Mouse (Mus musculus) cerebellum, adult 11-12 months (tissue): Measurements from ENCODE around the gene BC100530.
"Not testable (repeated sequence)": the region's sequence is repeated elsewhere in the genome, so short reads cannot be mapped to it uniquely, and the experiment has no call there.

ENCODE experiments used
- DNase-seq: peaks from one replicate; pipeline ENCODE4 v3.0.0; 2022

The BC100530 gene

DNA sequence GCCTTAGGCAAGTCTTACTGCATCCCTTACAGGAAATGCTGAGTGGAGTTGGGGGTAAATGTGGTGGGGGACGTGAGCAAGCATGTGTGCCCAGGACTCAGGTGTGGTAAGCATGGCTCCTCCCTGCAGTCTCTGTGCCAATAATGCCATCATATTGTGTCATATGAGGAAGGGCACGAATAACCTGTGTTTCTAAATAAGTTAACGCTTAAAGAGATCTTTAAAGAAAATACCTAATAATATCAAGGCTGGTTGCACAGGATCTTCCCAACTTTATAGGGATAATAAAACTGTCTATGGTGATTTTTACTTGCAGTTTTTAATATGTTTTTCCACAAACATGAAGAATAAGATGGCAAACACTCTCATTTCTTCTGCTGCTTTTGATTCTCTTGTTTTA is at the start of gene BC100530:
BC100530 (minus strand) TSS at position 101 of the 400 bp plus-strand sequence.
- not testable (repeated sequence) for DNase-seq

- no peak for DNase-seq
These were observed 40.8 kb upstream of the BC100530 start, which contains the start of gene Stfa2 for GRCm38 (mm10) chr16:36408357-36408756. Gene Stfa2, minus strand, starts transcription at chr16:36408457.

GRCm38 (mm10) chr16:36389060-36389459 is 21.5 kb upstream of the BC100530 start:
- DNase-seq = no peak

DNA sequence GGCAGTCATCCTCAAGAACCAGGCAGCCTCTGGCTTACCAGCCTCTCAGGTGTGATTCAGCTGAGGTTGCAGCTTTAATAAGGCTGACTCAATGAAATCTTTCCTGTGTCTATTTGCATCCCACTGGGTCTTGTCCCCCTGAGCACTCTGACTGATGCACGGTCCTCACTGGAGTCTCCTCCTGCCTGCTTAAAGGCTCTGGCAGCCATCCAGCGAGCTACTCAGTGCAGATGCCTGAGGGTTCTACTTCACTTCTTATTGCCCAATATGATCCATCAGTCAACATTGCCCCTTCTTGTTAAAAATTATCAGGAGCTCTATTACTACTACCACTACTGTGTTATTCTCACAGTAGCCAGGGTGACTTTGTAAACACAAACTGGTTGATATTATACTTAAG is 30.4 kb downstream of the BC100530 start:
- DNase-seq = no peak

- DNase-seq = no peak
These were observed 33.3 kb downstream of the BC100530 start, which contains the start of gene BC117090 for GRCm38 (mm10) chr16:36334232-36334631. Gene BC117090, minus strand, starts transcription at chr16:36334332.

GRCm38 (mm10) chr16:36319286-36319685 is 48.3 kb downstream of the BC100530 start:
- no peak for DNase-seq

- not testable (repeated sequence) for DNase-seq
These were observed 51.4 kb downstream of the BC100530 start for GRCm38 (mm10) chr16:36316111-36316510.
